Mouse (Mus musculus) neural tube, embryonic 10.5 days (tissue): ENCODE data around the gene Crtac1.
A peak's percentile ranks its signal among the peaks of the same experiment; 100 is the strongest.

Experiments used
- DNase-seq: peaks from one replicate; pipeline ENCODE4 v3.0.0-alpha.2; 2017; ENCODE audit warnings: low spot score; ENCODE audit errors: extremely low spot score

Crtac1 gene

DNA sequence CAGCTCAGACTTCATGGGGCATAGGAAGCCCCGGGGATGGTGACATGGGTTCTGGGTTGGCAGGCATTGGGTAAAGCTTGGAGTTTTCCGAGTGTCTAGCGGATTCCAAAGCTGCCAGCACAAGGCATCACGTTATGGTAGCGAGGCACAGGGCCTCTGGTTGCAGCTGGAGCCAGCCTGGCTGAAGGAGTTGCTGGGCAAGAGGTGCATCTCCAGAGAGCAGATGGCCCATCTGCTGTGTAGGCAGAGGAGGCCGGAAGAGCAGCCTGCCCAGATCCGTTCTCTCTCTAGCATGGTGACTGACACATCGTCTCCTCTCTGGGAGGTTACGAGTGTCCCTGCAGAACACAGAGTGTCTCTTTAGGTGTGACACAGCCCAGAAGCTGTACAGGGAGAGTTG is 103.4 kb downstream of the Crtac1 start:
- DNase-seq: no peak

DNA sequence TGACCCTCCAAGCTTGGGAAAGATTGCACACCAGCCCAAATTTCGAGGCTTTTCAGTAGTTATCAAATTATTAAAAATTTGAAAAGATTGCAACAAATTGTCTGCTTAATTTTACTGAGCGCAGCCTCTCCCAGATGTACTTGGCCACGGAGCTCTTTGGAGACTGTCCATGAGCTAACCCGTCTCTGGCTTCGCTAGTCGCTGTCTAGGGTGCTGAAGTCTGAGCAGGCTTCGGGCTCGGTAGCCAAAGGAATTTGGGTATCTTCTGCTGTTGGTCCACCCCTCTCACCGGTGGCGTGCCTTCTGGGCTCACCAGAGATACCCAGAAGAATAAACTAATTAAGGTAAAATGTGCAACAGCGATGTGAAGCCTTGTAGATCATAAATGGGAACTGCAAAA is 105.7 kb downstream of the Crtac1 start:
- DNase-seq: peak; percentile 74

DNA sequence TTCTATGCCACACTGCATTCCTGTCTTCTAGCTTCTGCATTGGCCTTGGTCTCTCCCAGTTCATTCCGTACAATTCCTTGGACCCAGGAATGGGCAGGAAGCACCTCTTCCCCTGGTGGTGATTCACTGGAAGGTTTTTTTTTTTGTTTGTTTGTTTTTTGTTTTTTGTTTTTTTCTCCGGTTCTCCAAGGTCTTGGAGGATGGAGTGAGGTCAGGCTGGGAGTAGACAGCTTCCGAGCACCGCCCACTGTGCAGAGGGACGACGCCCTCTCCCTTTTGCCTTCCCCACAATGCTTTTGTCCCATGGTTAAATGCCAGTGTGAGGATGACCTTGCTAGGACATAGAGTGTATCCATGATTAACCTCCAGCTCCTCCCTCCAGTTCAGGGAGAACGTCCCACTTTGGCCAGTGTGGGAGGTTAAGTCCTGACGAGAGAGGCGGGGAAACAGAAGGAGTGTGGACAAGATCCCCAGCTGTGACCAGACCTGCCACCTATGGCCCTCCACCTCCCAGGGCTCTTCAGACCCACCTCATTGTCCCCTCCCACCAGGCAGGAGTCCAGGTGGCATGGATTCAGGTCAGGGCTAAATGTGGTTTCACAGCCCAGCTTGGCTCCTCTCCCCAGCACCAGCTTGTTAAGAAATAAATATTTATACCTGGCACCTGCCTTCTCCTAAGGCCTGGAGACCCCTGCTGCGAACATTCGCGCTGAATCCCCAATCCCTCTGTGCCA is 109.1 kb downstream of the Crtac1 start:
- DNase-seq: no peak

DNA sequence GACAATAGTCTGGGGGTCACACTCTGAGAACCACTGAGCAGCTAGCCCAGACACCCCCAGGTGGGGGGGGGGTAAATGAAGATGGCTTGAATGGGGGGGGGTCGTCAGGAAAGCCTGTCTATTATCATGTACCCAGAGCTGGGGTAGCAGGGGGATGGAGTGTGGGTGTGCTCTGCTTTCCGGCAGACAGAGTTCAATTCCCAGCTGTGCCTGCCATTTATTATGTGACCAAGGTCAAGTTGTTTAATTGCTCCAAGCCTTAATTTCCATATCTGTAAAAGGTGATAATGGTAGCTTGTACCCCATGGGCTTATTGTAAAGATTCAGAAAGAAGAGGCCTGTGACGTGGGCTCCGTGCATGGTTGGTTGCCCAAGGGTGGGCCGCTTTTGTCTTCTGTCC is 109.6 kb downstream of the Crtac1 start:
- no peak for DNase-seq

DNA sequence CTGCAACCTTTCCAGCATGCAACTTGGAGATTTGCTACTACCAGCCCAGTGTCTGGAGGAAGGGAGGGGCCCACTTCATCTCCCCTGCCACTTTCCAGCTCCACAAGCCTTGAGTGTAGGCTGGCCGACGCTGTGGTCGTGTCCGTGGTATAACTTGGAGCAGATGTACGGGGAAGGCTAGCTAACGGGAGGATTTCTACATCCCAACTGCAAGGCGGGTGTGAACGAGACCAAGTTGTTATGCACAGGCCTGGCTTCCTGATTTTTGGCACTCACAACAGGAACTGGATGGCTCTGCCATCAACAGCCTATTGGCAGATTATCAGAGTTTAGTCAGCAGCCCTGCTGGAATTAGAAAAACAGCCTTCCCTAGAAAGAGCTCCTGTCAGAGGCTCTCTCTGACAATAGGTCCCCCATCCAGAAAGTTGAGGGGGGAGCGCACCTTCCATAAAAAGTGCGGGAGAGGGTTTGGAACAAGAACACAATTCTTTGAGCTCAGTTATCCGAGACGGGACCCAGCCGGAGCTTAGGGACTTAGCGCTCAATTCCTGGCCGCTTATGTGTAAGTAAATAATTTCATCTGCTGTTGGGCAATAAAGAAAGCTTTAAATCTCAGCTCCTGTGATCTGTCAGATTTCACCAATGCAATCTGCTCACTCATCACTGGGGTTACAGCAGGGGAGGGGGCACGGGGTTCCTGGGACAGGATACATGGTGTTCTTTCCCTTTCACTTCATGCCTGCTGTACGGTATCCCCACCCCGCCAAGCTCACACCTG is 113.7 kb downstream of the Crtac1 start:
- DNase-seq: no peak

DNA sequence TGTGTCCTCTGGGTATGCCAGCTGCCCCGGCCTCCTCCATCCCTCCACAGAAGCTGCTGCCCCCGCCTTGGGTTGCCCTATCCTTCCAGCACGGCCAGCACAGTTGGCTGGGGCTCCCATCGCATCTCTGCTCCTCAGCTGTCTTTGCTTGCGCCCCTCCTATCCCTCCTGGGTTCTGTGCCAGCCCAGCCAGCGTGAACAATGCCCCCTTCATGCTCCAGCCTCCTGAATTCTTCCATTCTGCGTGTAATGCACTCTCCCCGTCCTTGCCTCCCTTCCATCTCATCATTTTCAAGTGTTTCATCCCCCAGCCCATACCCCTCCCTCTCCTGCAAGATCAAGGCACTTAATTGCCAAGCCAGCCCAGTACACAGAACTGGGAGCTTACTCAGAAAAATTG is 114.6 kb downstream of the Crtac1 start:
- no peak for DNase-seq

DNA sequence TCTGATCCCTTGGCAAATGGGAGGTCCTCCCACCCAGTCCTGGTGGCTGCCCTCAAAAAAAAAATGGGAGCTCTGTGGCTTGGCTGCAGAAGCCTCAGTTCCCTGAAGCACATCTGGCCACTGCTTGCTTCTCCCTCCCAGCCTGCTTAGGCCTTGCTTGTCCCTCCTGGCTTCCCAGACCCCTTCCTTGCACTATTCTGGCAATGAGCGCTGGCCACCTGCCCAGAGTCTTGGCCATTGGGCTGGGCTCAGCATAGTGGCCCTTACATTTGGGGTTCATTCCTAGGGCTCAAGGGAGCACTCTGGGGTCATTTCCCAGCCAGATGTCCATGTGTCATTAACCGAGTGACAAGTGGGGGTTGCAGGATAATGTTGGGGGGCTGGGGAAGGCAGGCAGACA is 115.1 kb downstream of the Crtac1 start:
- DNase-seq: no peak

DNA sequence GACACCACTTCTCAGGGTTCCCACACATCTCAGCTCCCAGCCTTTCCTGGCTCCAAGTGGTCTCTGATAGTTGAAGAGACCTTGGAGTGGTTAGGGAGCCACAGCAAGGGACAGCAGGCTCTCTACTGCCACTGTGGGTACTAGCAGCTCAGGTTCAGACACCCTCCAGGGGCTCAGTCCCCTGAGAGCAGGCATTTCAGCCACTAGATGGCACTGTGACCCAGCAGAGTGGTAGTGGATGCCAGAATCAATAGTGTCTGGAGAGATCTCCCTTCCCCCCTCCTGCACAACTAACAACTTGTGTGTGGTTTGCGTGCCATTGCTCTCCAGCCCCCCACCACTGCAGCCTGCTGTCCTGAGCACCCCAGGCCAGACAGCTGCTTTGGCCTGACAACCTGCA is 115.7 kb downstream of the Crtac1 start:
- peak; percentile 88 for DNase-seq

DNA sequence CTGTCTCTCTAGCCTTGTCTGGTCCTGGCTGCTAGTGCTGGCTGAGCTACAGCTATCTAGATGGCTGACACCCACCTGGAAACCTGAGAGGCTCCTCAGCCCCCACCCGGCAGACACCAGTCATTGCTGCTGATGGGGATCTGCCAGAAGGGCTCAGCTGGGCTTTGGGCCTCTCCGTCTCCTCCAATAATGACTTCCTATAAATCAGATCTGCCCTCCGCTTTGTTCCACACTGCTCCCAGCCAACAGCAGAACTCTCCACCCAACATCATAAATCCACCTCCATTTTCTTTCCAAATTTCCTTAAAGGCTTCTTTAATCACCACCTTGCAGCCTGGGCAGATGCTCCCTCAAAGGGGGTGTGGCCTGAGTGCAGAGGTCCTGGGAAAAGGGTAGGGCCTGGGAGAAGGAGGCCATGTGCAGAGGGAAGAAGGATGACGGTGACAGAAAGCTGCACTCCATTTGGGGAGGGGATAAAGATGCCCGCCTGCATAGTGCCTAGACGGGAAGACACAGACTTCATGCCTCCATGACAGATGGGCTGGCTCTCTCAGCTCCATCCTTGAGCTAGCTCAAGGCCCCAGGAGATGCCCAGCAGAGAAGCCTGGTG is 116.4 kb downstream of the Crtac1 start:
- DNase-seq: no peak

DNA sequence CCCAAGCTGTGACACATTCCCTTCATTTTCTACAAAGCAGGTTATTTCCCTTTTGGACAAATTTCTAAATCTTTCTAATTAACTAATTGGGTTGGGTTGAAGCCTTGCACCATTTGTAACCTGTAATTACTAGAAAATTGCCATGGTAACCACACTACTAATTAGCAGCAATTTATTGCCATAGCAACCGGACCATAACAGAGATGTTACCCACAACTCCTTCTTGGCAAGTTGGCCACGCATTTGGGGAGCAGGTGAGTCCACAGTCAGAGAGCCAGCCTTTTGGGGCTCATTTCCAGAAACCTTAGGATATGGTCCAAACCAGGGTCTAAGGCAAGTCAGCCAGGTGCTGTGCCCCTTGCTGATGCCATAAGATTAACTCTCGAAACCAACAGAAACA is 119.4 kb downstream of the Crtac1 start:
- no peak for DNase-seq

DNA sequence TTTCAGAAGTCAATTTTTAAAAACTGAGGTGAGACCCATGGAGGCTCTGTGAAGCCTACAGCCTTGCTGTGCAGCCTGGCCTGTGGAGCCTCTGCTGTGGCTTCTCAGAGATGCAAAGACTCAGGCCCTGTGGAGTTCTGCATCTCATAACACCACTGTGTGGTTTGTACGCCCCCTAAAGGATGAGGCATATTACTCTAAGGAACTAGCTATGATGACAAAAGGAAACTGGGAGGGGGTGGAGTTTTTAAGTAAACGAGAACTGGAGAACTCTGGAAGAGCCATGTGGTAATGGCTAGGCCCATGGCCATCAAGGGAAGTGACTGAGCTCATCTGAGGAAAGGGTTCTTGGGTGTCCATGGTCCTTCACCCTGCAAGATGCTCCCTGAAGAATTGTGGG is 120.3 kb downstream of the Crtac1 start:
- DNase-seq: no peak

DNA sequence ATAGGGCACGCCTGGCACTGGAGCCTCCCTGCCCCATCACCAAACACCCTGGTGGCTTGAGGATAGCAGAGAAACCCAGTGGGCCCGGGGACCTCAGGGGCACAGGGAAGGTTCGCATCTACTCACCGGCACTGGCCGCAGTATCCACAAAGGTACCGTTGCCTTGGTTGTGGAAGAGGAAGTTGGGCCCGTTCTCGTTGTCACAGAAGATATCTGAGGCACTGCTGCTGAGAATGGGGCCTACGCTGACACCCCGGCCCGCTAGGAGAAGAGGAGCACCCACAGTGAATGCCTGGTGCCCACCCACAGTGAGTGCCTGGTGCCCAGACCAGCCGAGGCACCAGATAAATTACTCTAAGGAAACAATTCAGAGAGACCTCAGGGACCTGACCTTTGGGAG is 122.7 kb downstream of the Crtac1 start:
- no peak for DNase-seq

DNA sequence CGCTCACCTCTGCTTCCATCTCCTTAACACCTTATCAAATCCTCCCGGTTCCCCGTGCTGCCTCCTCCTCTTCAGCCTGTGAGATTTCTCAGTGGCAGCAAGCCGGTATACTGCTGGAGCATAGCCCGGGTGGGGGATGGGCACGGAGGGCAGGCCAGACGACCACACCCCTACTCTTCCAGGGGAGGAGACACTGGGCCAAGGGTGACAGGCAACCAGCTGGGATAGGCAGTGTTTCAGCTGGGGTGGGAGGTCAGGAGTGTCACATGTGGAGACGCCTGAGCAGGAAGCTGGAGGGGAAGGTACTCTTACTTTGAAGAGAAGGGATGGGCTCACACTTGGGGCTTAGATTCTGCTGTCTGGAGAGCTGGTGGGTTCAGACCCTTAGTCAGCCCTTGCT is 124.6 kb downstream of the Crtac1 start:
- DNase-seq: peak; percentile 53

DNA sequence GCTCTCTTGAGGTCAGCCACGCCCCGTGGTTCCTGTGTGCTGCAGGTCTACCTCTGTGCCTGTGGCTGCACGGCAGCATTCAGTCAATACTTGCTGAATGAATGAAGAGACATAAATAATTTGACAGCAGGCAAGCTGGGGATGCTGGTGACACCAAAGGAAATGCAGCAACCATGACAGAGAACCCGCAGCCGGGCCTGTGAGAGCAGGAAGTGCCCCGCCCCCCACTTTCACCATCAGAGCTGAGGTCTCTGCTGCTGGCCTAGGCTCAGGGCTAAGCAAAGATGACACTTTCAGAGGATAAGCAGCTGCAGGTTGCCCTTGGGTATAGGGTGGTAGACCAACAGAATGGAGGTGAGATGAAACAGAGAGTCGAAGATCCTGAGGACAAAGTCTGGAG is 125.4 kb downstream of the Crtac1 start:
- DNase-seq: no peak

DNA sequence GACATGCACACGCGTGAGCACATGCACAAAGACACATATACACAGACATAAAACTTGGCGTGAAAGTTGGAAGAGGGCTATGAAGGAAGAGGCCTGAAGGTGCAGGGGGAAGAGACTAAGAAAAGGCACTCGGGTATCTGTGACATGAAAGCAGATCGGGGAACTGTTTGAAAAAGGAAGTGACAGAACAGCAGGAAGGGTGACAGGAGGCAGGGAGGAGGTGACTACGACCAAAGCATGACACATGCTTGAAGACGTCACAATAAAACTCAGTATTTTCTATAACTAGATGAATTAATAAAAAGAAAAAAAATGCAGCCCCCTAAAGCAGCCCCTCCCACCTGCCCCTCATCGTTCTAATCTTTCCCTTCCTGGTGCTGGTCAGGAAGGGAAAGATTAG is 125.8 kb downstream of the Crtac1 start:
- no peak for DNase-seq

DNA sequence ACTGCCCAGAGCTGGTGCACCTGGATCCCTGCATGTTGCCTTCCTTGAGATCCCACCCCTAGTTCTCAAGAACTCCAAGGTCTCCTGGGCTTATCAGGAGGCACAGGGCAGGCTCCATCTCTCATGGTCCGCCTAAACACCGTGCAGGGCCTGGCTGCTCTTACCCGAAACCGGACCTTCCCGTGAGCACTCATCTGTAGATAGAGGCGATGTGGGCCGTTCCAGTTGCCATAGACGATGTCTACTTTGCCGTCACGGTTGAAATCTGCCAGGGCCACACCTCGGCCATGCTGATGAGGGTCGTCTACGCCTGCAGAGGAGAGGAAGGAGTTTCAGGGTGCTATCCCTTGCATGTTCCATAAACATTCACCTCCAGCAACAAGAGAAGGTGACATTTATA is 127.1 kb downstream of the Crtac1 start:
- no peak for DNase-seq

DNA sequence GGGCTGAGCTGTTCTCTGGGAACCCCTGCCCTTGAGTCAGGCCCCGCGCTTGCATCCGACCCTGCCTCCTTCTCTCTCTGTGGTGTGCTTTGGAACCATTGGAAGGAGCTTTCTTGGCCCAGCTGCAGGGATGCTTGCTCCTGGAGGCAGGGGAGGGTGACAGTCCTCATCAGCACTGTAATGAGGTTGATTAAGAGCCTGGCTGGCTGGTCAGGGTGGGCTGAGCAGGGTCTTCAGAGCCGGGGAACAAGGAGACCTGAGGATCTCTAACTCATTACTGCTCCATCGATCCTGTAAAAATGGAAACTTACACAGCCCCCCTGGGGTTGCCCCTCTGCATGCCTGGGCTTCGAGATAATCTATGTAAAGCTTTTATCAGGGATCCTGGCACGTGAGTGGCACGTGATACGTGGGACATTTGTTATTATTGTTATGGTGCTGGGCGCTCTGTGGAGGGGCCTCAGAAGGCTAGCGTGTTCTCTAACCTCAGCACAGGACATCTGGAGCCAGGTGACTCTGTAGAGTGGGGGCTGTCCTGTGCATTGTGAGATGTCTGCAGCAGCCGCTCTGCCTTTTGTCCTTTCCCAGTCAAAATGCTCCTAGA is 128.3 kb downstream of the Crtac1 start:
- DNase-seq: no peak

DNA sequence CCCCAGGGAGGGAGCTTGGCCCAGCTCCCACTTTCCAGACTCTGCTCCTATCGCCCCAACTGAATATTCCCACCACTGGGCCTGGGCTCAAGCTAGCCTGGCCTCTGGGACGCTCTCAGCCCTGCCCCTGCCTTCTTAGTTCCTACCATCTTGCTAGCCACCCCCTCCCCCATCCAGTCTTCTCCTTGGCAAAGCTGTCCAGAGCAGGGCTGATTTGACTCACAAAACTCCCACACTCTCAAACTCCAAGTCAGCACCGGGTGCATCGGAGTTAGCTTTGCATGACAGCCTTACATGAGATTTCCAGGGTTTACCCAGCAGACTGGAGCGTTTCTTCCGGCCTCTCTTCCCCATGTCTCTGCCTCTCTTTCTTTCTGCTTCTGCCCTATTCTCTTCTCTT is 138.4 kb downstream of the Crtac1 start:
- no peak for DNase-seq

DNA sequence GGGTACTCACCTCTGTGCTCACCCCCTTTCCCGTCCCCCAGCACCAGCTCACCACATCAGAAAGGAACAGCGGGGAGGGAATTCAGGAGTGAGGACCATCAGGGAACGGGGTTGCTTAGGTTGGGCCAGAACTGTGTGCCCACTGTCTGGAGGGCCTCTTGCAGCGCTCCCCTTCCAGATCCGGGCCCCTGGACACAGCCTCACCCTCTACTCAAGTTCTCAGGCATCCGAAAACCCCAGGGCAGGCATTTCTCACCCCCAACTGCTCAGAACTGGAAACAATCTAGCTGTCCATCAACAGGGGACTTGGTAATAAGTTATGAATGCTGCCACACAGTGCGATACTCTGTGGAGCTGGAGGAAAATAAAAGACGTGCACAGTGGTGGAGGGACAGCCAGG is 139.5 kb downstream of the Crtac1 start:
- DNase-seq: no peak

DNA sequence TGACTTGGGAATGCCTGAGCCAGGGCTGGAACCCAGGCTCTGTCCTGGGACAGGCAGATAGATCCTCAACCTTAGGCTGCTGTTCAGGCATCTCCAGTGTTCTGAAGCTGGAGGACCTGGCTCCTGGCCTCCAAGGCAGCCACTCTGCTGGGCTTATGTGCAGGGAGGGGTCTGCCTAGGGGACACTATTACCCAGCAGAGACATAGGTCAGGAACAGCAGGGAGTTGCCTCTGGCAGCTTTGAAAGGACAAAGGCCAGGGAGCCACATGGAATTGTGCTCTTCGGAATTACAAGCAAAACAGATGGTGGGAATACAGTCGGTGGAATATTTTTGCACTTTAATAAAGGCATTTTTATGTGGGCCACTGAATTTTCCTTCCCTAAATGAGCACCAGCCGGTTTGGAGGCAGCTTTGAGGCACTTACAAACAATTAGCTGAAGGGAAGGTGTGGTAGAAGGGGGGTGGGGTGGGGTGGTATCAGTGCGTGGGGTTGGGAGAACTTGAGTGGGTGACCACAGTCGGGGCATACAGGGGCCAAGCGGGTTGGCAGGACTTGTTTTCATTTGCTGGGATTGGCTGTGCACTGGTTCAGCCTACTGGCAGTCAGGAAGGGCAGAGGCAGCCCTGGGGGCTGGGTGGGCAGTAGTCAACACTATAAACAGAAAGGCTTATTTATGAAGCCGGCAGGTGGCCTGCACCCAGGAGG is 140.5 kb downstream of the Crtac1 start:
- no peak for DNase-seq

DNA sequence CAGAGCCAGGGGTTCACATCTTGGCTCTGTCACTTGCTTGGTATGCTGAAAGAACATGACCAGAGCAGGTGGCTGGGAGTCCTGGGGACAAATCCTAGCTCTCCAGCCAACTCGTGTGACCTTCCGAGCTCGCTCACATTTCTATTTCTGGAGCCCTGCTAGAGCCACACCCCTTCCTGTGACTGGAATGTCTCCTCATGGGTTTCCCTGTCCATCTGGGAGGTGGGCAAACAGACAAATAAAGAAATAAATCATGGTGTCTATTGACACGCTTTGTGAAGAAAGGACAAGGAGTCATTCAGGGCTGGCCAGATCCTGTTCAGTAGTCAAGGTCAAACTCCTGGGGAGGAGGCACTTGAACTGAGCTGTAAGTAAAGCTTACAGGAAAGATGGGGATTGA is 143.2 kb downstream of the Crtac1 start:
- no peak for DNase-seq

DNA sequence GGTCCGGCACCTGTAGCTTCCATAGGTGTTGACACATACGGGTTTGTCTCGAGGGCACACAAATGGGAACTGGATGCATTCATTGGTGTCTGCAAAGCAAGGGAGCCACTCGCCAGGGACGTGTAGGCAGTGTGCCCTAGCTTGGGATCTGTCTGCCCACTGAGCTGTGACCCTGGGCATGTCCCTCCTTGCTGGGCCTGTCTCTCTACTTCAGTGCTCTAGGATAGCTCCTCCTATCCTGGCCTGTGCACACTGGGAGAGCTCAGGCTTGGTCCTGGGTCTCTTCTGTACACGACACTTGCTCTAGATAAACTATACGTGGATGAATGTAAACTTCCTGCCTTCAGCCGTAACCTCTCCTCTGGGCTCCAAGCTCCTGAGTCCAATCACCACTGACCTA is 147.4 kb downstream of the Crtac1 start:
- no peak for DNase-seq
